Mouse (Mus musculus): Measurements from ENCODE around the gene Erp44. TPM values are rescaled to one million over a fixed set of nuclear protein-coding genes. Genes with fewer than 3 reads are reported as not detected.

The Erp44 gene
- total RNA-seq, 2 experiments from 2014 or later = 33.7 to 38.3 TPM

- intact Hi-C loops (cut with DNase I) = no loop called here
- TF ChIP-seq CTCF (IDR thresholded peaks at IDR 0.05) = no peak
- Histone ChIP-seq H3K4me3 (no peak overlapping the region), H3K27ac (peak overlapping the region; percentile 63)
- DNase-seq (ENCODE audit: extremely low spot score in 1 of 2, low spot score in 2 of 2) = peak in 1 of 2 experiments; percentile 15
These were observed 126.1 kb downstream of the Erp44 start for GRCm38 (mm10) chr4:48153229-48153628.

GRCm38 (mm10) chr4:48149492-48149891 is 129.9 kb downstream of the Erp44 start:
- no peak for DNase-seq (ENCODE audit: extremely low spot score in 1 of 2, low spot score in 2 of 2)
- TF ChIP-seq CTCF (IDR thresholded peaks at IDR 0.05) = no peak
- Histone ChIP-seq H3K27ac (no peak overlapping the region), H3K4me3 (no peak overlapping the region)
- intact Hi-C loops (cut with DNase I) = no loop called here

Small RNA genes within 50 kb of the gene (microRNA-seq; reads per million reads assigned to microRNA genes)
- 0 reads per million in 2 experiments for gene Mir1958

Other genes starting within 250 kb of the Erp44 start
- 10 to 100 TPM; 23.9 to 53.9 TPM for gene Nr4a3, start 234.4 kb downstream of the Erp44 start, total RNA-seq (2021)
- gene Stx17, start 154.6 kb downstream of the Erp44 start, total RNA-seq (2021) = 10 to 100 TPM; 21.1 to 21.6 TPM
- 10 to 100 TPM; 12.7 to 13.3 TPM for gene Invs, start 202 bp upstream of the Erp44 start, total RNA-seq (2021)
- 10 to 100 TPM; 24.4 to 26.0 TPM for gene Tex10, start 193.9 kb upstream of the Erp44 start, total RNA-seq (2021)